Mouse (Mus musculus) left cerebral cortex, adult 11 months (tissue): ENCODE results near the gene 2410004P03Rik.
"Not testable (repeated sequence)": the region's sequence is repeated elsewhere in the genome, so short reads cannot be mapped to it uniquely, and the experiment has no call there.

Experiments
- DNase-seq: peaks from one replicate; pipeline ENCODE4 v3.0.0; 2022; ENCODE audit warnings: low spot score

2410004P03Rik gene

DNA sequence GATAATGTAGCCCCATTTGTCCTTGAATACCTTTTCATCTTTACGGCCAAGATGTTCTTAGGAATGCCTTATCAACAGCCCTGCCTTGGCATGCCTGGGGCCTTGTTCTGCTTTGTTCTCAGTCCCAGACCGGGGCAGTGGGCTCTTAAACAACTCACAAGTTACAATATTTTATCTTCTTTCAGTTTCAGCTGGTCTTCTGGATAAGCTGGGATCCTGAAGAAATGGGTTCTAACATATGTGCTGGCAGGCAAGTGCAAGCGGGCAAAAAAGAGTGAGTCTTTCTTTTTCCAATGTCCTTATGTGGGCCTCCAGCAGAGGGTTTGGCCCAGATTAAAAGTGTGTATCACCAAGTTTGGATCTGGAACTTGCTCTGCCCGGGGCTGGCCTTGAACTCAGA is 9.6 kb upstream of the 2410004P03Rik start:
- DNase-seq, result not testable (repeated sequence)

DNA sequence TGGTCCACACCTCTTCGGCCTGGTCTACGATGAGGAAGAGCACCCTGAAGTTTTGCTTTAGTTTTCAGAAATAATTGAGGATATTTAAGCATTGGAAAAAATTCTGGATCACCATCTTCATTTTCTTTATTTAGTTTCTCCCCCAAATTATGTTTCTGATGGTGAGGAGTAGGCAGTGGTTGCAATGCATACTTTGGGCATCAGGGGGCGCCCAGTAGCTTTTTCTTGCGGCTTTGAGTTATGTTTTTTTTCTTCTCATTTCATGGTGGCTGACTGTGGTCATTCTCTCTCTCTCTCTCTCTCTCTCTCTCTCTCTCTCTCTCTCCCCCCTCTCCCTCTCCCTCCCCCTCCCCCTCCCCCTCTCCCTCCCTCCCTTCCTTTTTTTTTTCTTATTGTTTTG is 6.9 kb upstream of the 2410004P03Rik start:
- DNase-seq, result no peak

DNA sequence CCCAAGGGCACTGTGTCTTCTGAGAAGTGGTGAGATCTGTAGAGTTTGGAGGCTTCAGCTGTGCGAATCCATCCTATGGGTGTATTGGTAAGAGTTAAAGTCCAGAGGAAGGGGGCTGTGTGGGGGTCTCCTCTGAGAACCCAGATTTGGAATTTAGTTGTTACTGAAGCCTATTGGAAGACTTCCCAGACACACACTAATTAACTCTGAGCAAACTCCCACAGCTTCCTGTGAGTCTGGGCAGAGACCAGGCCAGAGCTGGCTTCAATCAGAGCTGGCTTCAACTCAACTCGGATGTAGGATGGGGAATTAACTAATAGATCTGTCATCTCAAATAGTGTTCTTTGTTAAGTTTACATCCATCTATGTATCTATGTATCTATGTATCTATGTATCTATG is 4.2 kb upstream of the 2410004P03Rik start:
- DNase-seq, result no peak

DNA sequence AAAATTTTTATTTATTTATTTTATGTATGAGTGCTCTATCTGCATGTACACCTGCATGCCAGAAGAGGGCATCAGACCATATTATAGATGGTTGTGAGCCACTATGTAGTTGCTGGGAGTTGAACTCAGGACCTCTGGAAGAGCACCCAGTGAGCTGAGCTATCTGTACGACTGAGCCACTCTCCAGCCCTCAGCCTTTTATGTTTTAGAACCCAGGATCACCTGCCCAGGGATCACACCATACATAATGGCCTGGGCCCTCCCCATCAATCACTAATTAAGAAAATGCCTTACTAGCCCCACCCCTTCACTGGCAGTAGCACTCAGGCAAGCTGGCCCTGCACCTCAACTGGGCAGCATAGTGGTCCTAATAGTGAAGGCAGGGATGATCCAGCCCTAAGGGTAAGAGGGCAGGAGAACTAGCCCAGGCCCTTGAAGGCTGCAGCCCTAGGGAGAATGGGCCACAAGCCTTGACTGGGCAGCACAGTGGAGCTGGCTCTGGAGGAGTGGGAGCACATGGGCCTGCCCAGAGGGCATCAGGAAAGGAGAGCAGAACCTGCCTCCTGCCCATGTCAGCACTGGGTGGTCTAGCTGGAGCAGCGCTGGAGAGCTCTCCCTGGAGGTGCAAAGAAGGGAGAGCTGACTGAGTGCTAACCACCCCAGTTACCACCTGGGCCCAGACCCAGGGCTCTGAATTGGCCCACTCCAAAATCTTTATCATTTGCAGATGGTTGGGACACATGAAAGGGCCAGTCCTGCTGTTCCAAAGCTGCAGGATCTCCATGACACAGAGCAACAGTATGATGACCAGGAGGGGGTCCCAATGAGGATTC is 756 bp upstream of the 2410004P03Rik start:
- DNase-seq, result no peak

DNA sequence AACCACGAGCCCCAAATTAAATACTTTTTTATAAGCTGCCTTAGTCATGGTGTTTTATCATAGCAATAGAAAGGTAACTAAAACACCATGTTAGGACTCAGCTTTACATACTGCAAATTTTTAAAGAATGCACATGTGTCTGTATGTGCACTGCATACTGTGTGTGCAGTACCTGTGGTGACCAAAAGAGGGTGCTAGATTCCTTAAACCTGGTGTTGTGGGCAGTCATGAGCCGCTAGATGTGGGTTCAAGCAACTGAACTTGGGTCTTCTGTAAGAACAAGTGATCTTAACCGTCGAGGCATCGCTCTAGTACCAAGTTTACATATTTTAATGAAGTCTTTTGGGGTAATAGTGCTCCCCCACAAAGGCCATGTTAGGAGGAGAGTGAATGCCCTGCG is 2.1 kb downstream of the 2410004P03Rik start:
- DNase-seq, result no peak

DNA sequence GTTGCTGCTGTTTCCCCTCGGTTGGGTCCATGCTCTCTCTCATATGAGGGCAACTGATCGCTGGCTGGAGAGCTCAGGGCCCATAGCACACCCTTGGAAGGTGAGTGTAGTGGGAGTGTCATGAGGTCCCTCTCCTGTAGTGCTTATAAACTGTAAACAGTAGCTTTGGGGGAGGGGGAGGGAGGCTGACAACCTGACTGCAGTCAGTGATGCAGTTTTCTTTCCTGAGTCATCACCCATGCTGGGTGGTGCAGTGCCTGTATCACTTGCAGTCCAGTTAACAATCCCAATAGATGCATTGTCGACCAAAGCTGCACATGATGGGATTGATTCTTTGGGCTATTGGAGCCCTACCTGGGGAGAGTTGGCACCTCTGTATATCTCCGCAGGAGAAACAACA is 10.3 kb downstream of the 2410004P03Rik start:
- no peak for DNase-seq

DNA sequence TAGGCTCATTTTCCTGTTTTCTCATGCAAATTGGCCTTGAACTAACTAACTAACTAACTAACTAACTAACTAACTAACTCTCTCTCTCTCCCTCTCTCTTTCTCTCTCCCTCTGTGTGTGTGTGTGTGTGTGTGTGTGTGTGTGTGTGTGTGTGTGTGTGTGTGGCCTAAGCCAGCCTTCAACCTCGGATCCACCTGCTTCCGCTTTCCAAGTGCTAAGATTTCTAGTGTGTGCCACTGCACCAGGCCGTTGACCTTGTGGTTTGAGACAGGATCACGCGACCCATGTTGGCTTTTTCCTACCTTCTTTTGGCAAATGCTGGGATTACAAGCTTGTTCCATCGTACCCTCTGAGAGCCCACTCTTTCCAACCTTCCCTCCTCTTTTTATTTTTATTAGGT is 10.9 kb downstream of the 2410004P03Rik start:
- DNase-seq, result no peak

DNA sequence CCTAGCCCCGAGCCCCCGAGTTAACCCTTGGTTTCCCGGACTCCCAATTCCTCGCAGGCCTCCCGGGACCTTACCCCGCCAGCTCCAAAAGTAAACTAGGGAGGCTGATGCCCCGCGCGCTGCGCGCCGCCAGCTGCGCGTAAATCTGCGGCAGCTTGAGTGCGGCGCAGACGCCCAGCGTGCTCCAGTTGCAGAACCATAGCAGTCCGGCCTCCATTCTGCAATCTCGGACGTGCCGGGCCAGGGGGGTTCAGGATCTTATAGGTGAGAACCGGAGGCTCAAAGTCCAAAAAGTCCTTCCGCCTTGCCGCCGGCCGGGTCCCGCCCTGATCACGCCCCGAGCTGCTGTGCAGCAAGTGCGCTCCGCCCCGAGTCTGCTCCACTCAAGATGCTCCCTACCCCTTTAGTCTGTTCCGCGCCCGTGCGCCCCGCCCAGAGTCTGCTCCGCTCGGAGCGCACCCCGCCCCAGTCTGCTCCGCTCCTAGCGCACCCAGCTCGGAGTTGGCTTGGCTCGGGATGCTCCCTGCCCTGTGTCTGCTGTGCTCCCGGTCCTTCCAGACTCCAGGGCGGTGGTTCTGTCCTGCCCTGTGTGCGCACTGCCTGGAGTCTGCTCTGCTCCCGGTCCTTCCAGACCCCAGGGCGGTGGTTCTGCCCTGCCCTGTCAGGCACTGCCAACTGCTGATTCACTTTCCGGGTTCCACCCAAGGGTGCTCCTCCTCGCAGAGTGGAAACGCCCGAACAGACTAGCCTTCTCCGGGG is 11.6 kb downstream of the 2410004P03Rik start, which contains the start of gene Pqlc3:
Pqlc3 (minus strand) TSS at position 670 of the 759 bp plus-strand sequence.
- peak; percentile 32 for DNase-seq

DNA sequence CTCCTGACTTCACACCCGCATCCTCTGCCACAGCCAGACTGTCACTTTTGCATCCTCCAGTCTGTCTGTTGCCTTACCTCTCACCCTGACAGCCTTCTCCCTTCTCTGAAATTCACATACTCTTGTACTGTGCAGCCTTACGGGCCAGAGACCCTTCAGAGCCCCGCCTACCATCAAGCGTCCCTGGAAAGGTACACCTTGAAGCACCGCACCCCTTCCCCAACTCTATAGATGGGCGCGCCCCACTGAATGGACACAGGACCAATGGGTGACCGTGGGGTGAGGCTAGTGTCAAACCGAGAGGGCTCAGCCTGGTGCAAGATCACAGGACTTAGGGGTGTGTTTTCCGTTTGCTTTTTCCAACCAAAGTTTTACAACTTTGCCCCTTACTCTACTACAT is 12.4 kb downstream of the 2410004P03Rik start:
- no peak for DNase-seq

DNA sequence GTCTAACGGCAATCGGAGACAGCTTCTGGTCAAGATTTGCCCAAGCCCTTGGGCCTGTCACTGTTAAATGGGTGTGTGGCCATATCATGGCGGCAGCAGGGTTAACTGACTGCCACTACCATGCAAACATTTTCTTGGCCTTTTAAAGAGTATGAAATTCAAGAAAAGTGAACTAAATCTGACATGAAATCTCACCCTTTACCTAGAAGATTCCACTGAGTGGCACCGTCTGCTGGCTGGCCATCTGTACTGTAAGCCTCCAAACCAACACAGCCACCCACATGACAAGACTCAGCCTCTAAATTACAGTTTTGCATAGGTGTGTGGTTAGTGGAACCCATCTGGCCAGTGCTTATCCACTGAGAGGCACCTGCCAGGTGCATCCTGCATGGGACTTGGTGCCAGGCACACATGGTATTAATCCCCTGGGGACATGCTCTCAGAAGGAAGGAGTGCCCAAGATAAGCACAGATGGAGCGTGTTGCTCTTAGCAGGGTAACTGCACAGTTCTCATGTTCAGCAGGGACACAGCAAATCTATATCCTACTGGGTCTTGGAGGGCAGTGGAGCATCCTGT is 14.6 kb downstream of the 2410004P03Rik start:
- DNase-seq, result no peak

DNA sequence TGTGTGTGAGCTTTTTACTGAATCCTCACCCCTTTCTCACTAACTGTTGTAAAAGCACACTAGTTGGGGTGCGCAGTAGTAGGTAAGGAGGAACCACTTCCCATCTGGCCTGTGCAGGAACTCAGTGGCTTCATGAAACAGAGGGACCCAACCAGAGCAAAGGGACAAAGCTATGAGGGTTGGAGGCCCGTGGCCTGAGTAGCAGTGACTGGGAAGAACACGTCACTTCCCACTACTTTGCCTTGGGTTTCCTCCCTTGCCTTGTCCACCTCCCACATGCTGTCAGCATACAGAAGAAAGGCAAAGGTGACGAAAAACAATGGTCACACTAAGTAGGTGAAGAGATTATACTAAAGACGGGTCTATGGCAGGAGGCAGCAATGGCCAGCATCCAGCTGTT is 15.2 kb downstream of the 2410004P03Rik start:
- DNase-seq, result no peak

DNA sequence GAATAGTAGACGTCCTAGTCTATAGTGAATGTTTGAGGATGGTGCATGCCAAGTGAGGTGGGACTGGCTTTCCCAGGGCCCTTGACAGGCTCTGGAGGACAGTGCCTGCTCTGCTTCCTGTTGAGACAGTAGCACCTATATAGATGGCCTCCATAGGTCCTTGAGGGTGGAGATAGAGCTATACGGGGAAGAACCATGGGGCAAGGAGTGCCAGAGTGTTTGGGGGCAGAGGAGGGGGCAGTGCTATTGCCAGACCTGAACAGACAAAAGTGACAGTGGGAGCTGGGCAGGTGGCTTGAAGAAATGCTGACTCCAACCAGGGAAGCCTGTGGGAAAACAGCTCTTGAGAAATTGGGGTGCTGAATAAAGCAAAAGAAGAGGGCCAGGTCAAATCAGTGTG is 17.2 kb downstream of the 2410004P03Rik start:
- no peak for DNase-seq

DNA sequence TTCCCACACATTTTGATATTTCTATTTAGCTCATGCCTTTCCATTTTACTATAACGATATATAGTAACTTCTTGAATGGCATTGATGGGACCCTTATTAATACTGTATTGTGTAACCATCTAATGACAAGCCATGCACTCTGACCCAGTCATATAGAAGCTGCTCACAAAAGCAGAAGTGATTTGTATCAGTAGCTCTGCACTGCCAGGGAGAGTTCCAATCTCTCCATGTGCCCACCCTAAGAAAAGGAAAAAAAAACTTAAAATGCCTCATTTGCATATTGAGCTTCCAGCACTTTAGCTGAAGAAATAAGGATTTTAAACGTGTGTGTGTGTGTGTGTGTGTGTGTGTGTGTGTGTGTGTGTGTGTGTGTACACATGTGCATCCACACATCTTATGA is 19.2 kb downstream of the 2410004P03Rik start:
- no peak for DNase-seq

DNA sequence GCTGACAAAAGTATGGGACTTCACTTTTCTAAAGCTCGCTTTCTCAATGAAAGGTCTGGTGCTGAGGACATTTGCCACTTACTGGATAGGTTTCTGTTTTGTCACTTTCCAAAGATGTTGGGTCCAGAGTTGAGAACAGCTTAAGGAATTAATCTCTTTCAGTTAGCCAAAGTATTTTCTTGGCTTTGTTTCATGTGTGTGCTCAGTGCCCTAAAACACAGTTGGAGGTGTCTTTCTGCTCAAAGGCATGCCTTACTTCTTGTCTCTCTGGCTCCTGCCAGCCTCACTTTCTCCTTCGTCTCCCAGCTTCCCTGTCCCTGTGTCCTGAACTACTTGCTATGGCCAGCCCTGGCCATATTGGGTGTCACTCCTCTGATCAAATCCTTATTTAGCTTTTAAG is 20.2 kb downstream of the 2410004P03Rik start:
- DNase-seq, result no peak

DNA sequence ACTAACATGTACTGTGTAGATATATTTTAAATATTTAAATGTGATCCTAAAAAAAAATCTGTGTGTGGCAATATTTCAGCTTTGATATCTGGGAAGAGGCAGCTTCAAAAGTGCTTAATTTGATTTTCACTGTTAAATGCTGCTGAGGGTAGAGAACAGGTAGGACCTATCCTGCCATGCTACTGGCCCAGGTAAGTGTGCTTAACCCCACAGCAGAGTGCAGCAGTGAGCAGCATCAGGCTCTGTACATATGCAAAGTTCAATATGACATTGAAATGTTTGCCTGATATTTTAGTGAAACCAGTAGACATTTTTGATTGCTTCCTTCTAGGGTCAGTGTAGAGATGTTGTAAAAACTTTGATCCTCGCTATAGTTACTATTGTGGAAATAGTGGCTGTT is 25.7 kb downstream of the 2410004P03Rik start:
- no peak for DNase-seq

DNA sequence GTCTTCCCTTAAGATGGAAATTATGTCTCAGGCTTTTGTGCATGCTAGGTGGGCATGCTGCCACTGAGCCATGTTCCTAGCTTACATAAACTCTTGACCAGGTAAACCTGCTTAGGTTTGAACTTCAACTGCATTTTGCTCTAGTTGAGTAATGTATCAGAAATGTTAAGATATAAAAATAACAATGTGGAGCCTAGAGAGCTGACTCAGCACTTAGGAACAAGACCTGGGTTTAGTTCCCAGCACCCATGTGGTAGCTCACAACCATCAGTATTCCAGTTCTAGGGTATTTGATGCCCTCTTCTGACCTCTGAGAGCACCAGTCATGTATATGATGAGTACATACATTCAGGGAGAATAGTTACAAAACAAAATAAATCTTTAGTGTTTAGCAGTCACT is 34.4 kb downstream of the 2410004P03Rik start:
- DNase-seq, result no peak

DNA sequence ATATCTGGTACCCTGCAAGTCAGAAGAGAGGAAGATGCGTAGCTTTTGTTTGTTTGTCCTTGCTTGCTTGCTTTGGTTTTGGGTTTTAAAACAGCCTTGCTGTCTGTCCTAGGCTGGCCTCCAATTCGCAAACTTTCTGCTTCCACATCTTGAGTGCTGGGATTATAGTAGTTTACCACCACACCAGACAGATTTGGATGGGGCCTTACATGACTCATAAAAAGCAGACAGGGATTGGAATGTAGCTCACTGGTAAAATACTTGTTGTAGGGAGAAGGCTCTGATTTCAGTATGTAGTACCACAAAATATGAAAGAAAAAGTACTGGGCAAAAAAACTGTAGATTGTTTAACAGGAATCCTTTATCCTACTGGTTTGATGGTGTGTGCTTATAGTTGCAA is 44.7 kb downstream of the 2410004P03Rik start:
- no peak for DNase-seq

DNA sequence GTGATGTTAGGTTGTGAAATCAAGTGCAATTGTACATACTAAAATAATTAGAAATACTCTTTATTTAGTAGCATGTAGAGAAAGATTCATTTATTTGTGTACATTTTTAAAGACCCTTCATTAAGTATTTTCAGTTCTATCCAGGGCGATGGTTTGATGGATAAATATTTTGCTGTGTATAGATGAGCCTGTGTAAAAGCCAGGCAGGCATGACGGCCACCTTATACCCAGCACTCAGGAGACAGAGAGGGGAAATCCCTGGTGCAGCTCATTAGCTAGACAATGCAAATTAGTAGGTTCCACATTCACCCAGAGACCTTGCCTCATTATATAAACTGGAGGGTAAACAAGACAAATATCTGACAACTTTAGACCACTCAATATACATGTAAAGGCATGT is 48.2 kb downstream of the 2410004P03Rik start:
- no peak for DNase-seq

DNA sequence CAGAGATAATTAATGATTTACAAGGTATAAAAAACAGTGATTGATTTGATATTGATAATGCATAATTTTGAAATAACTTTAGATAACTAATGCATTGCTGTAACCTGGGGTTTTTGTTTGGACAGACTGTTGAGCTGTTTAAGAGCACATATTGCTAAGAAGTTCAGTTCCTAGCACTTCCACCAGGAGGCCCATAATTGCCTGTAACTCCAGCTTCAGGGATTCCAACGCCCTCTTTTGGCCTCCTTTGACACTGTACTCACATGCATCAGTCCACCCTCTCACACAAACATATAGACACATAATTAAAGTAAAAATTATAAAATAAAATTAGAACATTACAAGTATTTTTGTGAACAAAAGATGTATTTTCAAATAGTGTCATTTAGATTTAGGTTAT is 52.7 kb downstream of the 2410004P03Rik start:
- no peak for DNase-seq
